Mouse (Mus musculus) intestine, embryonic 15.5 days (tissue): ENCODE data around the gene Klrb1a. TPM values are rescaled to one million over a fixed set of nuclear protein-coding genes. Genes with fewer than 3 reads are reported as not detected.

Experiments used
- ATAC-seq: fragments of 200-750 bp; cut with Nextera tagmentation; 2 replicates; pipeline ENCODE4 v1.8.0; 2017; ENCODE audit warnings: moderate TSS enrichment, moderate library complexity
- H3K27ac ChIP-seq: fragments of 300-500 bp; sonication (generic); 2 replicates; pipeline ENCODE4 v1.5.1; 2015; ENCODE audit warnings: mild to moderate bottlenecking, inconsistent platforms
- H3K27me3 ChIP-seq: fragments of 300-500 bp; sonication (generic); replicated peaks from 2 replicates; pipeline ENCODE4 v1.6.1; 2015; ENCODE audit warnings: inconsistent platforms
- H3K36me3 ChIP-seq: fragments of 300-500 bp; sonication (generic); 2 replicates; pipeline ENCODE4 v1.6.1; 2015; ENCODE audit warnings: inconsistent platforms
- H3K4me1 ChIP-seq: fragments of 300-500 bp; sonication (generic); replicated peaks from 2 replicates; pipeline ENCODE4 v1.6.1; 2015; ENCODE audit warnings: inconsistent platforms
- H3K4me2 ChIP-seq: fragments of 300-500 bp; sonication (generic); replicated peaks from 2 replicates; pipeline ENCODE4 v1.6.1; 2015; ENCODE audit warnings: mild to moderate bottlenecking, inconsistent platforms
- H3K4me3 ChIP-seq: fragments of 300-500 bp; sonication (generic); replicated peaks from 2 replicates; pipeline ENCODE4 v1.5.1; 2015; ENCODE audit warnings: inconsistent platforms
- H3K9ac ChIP-seq: fragments of 300-500 bp; sonication (generic); 2 replicates; pipeline ENCODE4 v1.6.1; 2015; ENCODE audit warnings: inconsistent platforms
- H3K9me3 ChIP-seq: fragments of 300-500 bp; sonication (generic); 2 replicates; pipeline ENCODE4 v1.6.1; 2016; ENCODE audit warnings: inconsistent platforms
- WGBS: fragments of 180-500 bp; shearing (Covaris S2); methylation state at CpG from one replicate; pipeline ENCODE4 v1.1.7; 2015; 5-methylcytosine and 5-hydroxymethylcytosine counted together
- polyA plus RNA-seq: library from polyadenylated mRNA; unstranded; fragments of >200 nt; fragmentation: Nextera tagmentation; extraction: Ambion mirVana; gene quantifications from 2 replicates; pipeline ENCODE4 v1.2.1, GENCODE M21; 2015

Klrb1a gene
- polyA plus RNA-seq, 1 experiment from 2014 or later: not detected

- Histone ChIP-seq H3K36me3 (no peaks in the 10 kb centered on the region), H3K4me1 (no peaks in the 10 kb centered on the region), H3K9me3 (no peaks in the 10 kb centered on the region), H3K27ac (peak overlapping the region; percentile 42), H3K9ac (no peak overlapping the region), H3K27me3 (no peaks in the 10 kb centered on the region), H3K4me3 (peak overlapping the region; percentile 6; the same call in 1 of the 2 replicates), H3K4me2 (peak overlapping the region; percentile 55)
- ATAC-seq: peak; percentile 85
- 5% methylated on average over 9 of the region's 9 CpGs for WGBS
These were observed 26.2 kb downstream of the Klrb1a start for GRCm38 (mm10) chr6:128597121-128597522.

GRCm38 (mm10) chr6:128594651-128595050 is 28.7 kb downstream of the Klrb1a start:
- Histone ChIP-seq H3K36me3 (no peaks in the 10 kb centered on the region), H3K9ac (no peak overlapping the region), H3K4me3 (no peak overlapping the region), H3K27me3 (no peaks in the 10 kb centered on the region), H3K27ac (no peak overlapping the region), H3K4me1 (no peaks in the 10 kb centered on the region), H3K9me3 (no peaks in the 10 kb centered on the region), H3K4me2 (no peak overlapping the region)
- ATAC-seq: no peak
- WGBS: 83% methylated on average over 9 of the region's 9 CpGs

- H3K27ac ChIP-seq: no peak overlapping the region
- no peaks in the 10 kb centered on the region for H3K9me3 ChIP-seq
- no peak overlapping the region for H3K4me2 ChIP-seq
- 41% methylated on average over 4 of the region's 4 CpGs for WGBS
- no peaks in the 10 kb centered on the region for H3K27me3 ChIP-seq
- no peak overlapping the region for H3K4me3 ChIP-seq
- H3K9ac ChIP-seq: no peak overlapping the region
- no peaks in the 10 kb centered on the region for H3K36me3 ChIP-seq
- peak; percentile 56 for ATAC-seq
- H3K4me1 ChIP-seq: no peaks in the 10 kb centered on the region
These were observed 33.9 kb downstream of the Klrb1a start for GRCm38 (mm10) chr6:128589426-128589825.

- Histone ChIP-seq H3K4me1 (0 out of 2 replicates have a peak, but pooled peaks cover 2% of the 10 kb centered on the region), H3K27me3 (no peaks in the 10 kb centered on the region), H3K36me3 (no peaks in the 10 kb centered on the region), H3K9ac (no peak overlapping the region), H3K9me3 (no peaks in the 10 kb centered on the region), H3K4me3 (no peak overlapping the region), H3K27ac (no peak overlapping the region), H3K4me2 (no peak overlapping the region)
- WGBS: 74% methylated on average over 6 of the region's 6 CpGs
- no peak for ATAC-seq
These were observed 35.7 kb downstream of the Klrb1a start for GRCm38 (mm10) chr6:128587619-128588018.

GRCm38 (mm10) chr6:128585642-128586245 is 37.6 kb downstream of the Klrb1a start:
- H3K9ac ChIP-seq: no peak overlapping the region
- no peak overlapping the region for H3K27ac ChIP-seq
- H3K4me1 ChIP-seq: 0 out of 2 replicates have a peak, but pooled peaks cover 2% of the 10 kb centered on the region
- no peak overlapping the region for H3K4me3 ChIP-seq
- no peaks in the 10 kb centered on the region for H3K9me3 ChIP-seq
- no peaks in the 10 kb centered on the region for H3K27me3 ChIP-seq
- 82% methylated on average over 11 of the region's 11 CpGs for WGBS
- H3K4me2 ChIP-seq: no peak overlapping the region
- ATAC-seq: no peak
- no peaks in the 10 kb centered on the region for H3K36me3 ChIP-seq

GRCm38 (mm10) chr6:128584070-128584660 is 39.2 kb downstream of the Klrb1a start:
- Histone ChIP-seq H3K27me3 (no peaks in the 10 kb centered on the region), H3K9me3 (no peaks in the 10 kb centered on the region), H3K4me2 (no peak overlapping the region), H3K4me3 (no peak overlapping the region), H3K9ac (no peak overlapping the region), H3K36me3 (no peaks in the 10 kb centered on the region), H3K27ac (no peak overlapping the region), H3K4me1 (0 out of 2 replicates have a peak, but pooled peaks cover 2% of the 10 kb centered on the region)
- ATAC-seq: peak; percentile 65; the same call in 1 of the 2 replicates
- WGBS: 24% methylated on average over 10 of the region's 10 CpGs

GRCm38 (mm10) chr6:128581508-128581907 is 41.8 kb downstream of the Klrb1a start, which contains the start of gene A2ml1:
Gene A2ml1, minus strand, starts transcription at chr6:128581608.
- H3K9ac ChIP-seq: no peak within 1 kb of the TSS
- H3K27ac ChIP-seq: no peak within 1 kb of the TSS
- no peaks in the 10 kb centered on the region for H3K9me3 ChIP-seq
- no peak within 1 kb of the TSS for H3K4me3 ChIP-seq
- H3K4me1 ChIP-seq: 0 out of 2 replicates have a peak, but pooled peaks cover 2% of the 10 kb centered on the region
- ATAC-seq: no peak
- H3K36me3 ChIP-seq: no peaks in the 10 kb centered on the region
- H3K27me3 ChIP-seq: no peaks in the 10 kb centered on the region
- 71% methylated on average over 11 of the region's 11 CpGs for WGBS
- H3K4me2 ChIP-seq: no peak within 1 kb of the TSS

- H3K27ac ChIP-seq: no peak overlapping the region
- 78% methylated on average over 9 of the region's 9 CpGs for WGBS
- H3K36me3 ChIP-seq: no peaks in the 10 kb centered on the region
- no peaks in the 10 kb centered on the region for H3K27me3 ChIP-seq
- H3K4me1 ChIP-seq: no peaks in the 10 kb centered on the region
- H3K4me3 ChIP-seq: no peak overlapping the region
- H3K9me3 ChIP-seq: no peaks in the 10 kb centered on the region
- no peak overlapping the region for H3K9ac ChIP-seq
- no peak for ATAC-seq
- no peak overlapping the region for H3K4me2 ChIP-seq
These were observed 46.0 kb downstream of the Klrb1a start for GRCm38 (mm10) chr6:128577301-128577700.

- WGBS: 89% methylated on average over 11 of the region's 11 CpGs
- Histone ChIP-seq H3K4me2 (no peak overlapping the region), H3K4me3 (no peak overlapping the region), H3K27me3 (no peaks in the 10 kb centered on the region), H3K9ac (no peak overlapping the region), H3K36me3 (no peaks in the 10 kb centered on the region), H3K27ac (no peak overlapping the region), H3K9me3 (no peaks in the 10 kb centered on the region), H3K4me1 (no peaks in the 10 kb centered on the region)
- ATAC-seq: no peak
These were observed 56.7 kb downstream of the Klrb1a start for GRCm38 (mm10) chr6:128566589-128566988.

Other genes starting within 250 kb of the Klrb1a start
- 0.13 and 0.16 TPM in 2 replicates for gene Tex52, start 248.1 kb downstream of the Klrb1a start, polyA plus RNA-seq
- gene Gm44596, start 248.0 kb downstream of the Klrb1a start, polyA plus RNA-seq: not detected in 2 replicates
- gene Nrip2, start 224.2 kb downstream of the Klrb1a start, polyA plus RNA-seq: 4.9 TPM in 2 replicates
- 24.4 and 24.8 TPM in 2 replicates for gene Itfg2, start 198.6 kb downstream of the Klrb1a start, polyA plus RNA-seq
- 511 and 518 TPM in 2 replicates for gene Fkbp4, start 184.9 kb downstream of the Klrb1a start, polyA plus RNA-seq
- gene Pzp, start 96.8 kb downstream of the Klrb1a start, polyA plus RNA-seq: 2.0 and 3.8 TPM in 2 replicates
- 2.7 and 3.6 TPM in 2 replicates for gene A2ml1, start 41.9 kb downstream of the Klrb1a start, polyA plus RNA-seq
- gene Clec2h, start 38.9 kb upstream of the Klrb1a start, polyA plus RNA-seq: 11.4 and 15.9 TPM in 2 replicates
- not detected in 2 replicates for gene Klrb1, start 99.5 kb upstream of the Klrb1a start, polyA plus RNA-seq
- gene Klrb1c, start 165.7 kb upstream of the Klrb1a start, polyA plus RNA-seq: 0.30 and 0.34 TPM in 2 replicates
- gene Gm44511, start 202.8 kb upstream of the Klrb1a start, polyA plus RNA-seq: not detected in 2 replicates
- gene Klrb1b, start 202.8 kb upstream of the Klrb1a start, polyA plus RNA-seq: 1.2 TPM in 2 replicates